Mouse (Mus musculus) heart, adult 2 months (tissue): Measurements from ENCODE around the gene Ranbp1.

Experiments
- EP300 ChIP-seq: fragments of 200-500 bp; IDR thresholded peaks from 2 replicates; pipeline ENCODE4 v1.6.1; 2011; ENCODE audit warnings: low read depth, low read length, control low read depth; ENCODE audit not compliant: insufficient read depth
- POLR2A ChIP-seq: fragments of 200-500 bp; IDR thresholded peaks from 2 replicates; pipeline ENCODE4 v1.6.1; 2011; ENCODE audit warnings: mild to moderate bottlenecking, low read depth, low read length, control low read depth; ENCODE audit not compliant: insufficient read depth

- TF ChIP-seq EP300 (no peak), POLR2A (no peak)
Measured at GRCm38 (mm10) chr16:18214858-18215257, 33.7 kb downstream of the Ranbp1 start.
